Mouse (Mus musculus) brown adipose tissue, adult 24 weeks (tissue): ENCODE measurements around the gene Wrap53. TPM values are rescaled to one million over a fixed set of nuclear protein-coding genes. Genes with fewer than 3 reads are reported as not detected.

Experiments
- H3K27ac ChIP-seq: fragments of 200-500 bp; replicated peaks from 2 replicates; pipeline ENCODE4 v1.5.1; 2012; ENCODE audit warnings: low read depth, mild to moderate bottlenecking, low read length
- H3K4me1 ChIP-seq: fragments of 200-500 bp; 2 replicates; pipeline ENCODE4 v1.6.1; 2012; ENCODE audit warnings: low read length, mixed read lengths; ENCODE audit not compliant: control insufficient read depth, insufficient read depth, insufficient read length
- H3K4me3 ChIP-seq: fragments of 200-500 bp; 2 replicates; pipeline ENCODE4 v1.5.1; 2012; ENCODE audit warnings: low read depth, mild to moderate bottlenecking, low read length, moderate library complexity; ENCODE audit not compliant: insufficient read depth
- polyA plus RNA-seq: library from polyadenylated mRNA; stranded (reverse); fragments of >200 nt; gene quantifications from 2 replicates; pipeline ENCODE4 v1.2.4, GENCODE M21; 2012; ENCODE audit not compliant: missing spikeins, insufficient read depth, insufficient read length

Gene Wrap53
- polyA plus RNA-seq, 1 experiment, result 10.9 TPM

DNA sequence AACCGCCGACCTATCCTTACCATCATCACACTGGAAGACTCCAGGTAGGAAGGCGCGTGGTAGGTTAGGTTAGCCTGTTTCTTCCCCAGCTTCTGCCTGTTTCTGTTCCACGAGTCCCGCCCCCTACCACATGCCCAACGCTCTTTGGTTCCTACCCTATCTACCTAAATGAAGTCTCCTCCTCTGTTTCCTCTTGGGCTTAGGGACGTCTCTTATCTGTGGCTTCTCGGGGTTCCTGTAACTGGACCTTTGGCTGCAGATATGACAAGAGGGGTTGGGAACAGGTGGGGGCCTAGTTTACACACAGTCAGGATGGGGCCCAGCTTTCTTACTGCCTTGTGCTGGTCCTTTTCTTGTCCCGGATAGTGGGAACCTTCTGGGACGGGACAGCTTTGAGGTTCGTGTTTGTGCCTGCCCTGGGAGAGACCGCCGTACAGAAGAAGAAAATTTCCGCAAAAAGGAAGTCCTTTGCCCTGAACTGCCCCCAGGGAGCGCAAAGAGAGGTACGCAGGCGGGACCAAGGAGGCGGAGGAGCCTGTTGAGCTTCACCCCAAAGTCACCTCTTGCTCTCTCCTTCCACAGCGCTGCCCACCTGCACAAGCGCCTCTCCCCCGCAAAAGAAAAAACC is 9.3 kb upstream of the Wrap53 start:
- Histone ChIP-seq H3K4me3 (no peak overlapping the region), H3K27ac (no peak overlapping the region), H3K4me1 (no peaks in the 10 kb centered on the region)

DNA sequence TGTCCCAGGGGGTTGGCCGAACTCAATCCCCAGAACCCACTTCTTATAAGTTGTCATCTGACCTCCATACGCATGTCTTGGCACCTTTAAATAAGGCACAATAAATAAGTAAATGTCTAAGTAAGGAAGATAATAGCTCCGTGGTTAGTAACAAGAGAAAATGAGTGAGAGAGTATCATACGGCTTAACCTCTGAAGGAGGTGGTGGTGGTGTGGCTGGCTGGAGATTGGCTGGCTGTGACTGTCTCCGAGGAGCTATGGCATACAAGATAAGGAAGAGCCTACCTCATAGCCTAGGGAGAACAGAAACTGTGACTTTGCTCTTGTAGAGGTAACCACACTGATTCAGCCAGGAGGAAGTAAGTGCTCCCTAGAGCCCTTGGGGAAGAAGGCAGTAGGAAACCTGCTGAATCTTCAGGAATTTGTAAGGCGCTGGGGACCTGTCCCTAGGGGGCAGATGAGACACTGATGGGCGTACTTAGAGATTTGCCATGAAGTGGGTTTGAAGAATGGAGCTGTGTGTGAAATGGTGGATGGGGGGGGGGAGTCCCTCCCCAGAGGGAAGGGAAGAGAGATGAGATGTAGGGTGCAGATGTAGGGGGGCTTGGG is 5.8 kb upstream of the Wrap53 start:
- peaks cover 5% of the 10 kb centered on the region for H3K4me1 ChIP-seq
- no peak overlapping the region for H3K27ac ChIP-seq
- no peak overlapping the region for H3K4me3 ChIP-seq

DNA sequence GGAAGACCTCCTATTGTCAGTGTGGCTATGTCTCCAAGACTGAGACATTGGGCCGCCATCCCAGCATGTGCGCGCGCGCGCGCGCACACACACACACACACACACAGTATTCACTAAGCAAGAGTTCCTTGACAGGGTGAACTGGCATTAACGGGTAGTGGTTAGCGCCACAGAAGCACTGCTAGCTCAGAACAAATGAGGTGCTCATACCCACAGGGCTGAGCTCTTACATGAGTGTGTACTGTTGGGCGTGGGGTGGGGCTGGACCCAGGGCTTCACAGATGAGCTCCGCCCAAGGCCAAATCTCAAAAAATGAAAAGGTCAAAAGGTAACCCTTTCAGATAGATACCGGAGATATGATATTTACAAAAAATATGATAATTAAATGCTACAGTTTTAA is 4.9 kb upstream of the Wrap53 start:
- Histone ChIP-seq H3K4me1 (peaks cover 5% of the 10 kb centered on the region), H3K27ac (no peak overlapping the region), H3K4me3 (no peak overlapping the region)

DNA sequence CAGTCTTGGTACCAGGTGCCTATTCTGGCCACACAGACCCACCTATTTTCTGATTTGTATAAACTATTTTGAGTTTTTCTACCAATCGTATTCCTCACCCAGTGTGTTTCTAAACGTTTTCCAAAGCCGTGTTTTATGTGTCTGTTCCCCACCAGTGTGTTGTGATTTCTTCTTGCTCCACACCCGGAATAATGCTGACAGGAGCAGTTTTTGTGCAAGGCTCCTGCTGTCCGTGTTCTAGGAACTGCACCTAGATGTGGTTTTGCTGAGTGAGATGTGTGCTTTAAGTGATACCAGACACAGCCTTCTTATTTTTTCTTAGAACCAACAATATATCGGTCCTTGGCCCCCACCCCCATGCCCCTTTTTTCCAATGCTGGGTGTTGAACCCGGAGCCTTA is 4.0 kb upstream of the Wrap53 start:
- no peak overlapping the region for H3K27ac ChIP-seq
- no peak overlapping the region for H3K4me3 ChIP-seq
- peaks cover 5% of the 10 kb centered on the region for H3K4me1 ChIP-seq

DNA sequence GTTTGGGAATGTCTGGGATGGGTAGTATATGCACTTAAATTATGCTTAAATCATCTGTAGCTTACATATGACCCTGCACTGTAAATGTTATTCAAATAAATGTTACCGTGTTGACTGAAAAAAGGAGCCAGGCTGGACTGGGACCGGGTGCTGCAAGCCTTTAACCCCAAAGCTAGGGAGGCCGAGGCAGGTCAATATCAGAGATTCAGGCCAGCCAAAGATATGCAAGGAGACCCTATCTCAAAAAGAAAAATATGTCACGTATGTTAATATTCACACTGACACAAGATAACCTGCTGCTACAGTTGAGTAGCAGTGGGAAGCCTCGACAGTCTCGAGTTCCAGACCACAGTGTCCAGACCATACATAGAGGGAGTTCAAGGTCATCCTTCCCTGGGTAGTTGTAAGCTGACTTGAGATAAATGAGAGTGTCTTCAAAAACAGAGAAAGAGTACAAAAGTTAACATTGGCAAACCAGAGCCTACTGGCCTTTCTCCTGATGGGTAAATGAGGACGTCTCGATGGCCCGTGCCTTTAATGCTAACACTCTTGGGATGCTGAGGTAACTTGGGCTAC is 2.3 kb upstream of the Wrap53 start:
- Histone ChIP-seq H3K4me3 (0 out of 2 replicates have a peak overlapping the region, but pooled peaks have one; percentile 2), H3K27ac (peak overlapping the region; percentile 7; the same call in 1 of the 2 replicates), H3K4me1 (peaks cover 5% of the 10 kb centered on the region)

DNA sequence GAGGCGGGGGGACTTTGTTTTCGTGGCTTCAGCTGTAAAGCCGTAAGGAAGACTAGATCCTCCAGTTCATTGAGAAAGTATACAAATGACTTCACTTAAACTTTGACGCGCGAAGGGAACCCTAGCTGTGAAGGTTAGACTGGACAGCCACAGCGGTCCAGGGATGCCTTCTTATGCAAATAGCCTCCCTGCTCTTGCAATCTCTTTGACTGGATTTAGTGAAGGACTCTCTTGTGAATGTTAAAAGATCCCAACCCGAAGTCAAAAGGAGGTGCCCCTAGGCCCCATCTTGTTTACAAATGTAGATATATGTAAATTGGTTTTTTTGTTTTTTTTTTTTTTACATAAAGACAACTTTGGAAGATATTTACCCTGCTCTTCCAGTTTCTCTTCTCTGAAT is 1.8 kb upstream of the Wrap53 start:
- Histone ChIP-seq H3K4me1 (peaks cover 5% of the 10 kb centered on the region), H3K27ac (peak overlapping the region; percentile 51), H3K4me3 (peak overlapping the region; percentile 89)

DNA sequence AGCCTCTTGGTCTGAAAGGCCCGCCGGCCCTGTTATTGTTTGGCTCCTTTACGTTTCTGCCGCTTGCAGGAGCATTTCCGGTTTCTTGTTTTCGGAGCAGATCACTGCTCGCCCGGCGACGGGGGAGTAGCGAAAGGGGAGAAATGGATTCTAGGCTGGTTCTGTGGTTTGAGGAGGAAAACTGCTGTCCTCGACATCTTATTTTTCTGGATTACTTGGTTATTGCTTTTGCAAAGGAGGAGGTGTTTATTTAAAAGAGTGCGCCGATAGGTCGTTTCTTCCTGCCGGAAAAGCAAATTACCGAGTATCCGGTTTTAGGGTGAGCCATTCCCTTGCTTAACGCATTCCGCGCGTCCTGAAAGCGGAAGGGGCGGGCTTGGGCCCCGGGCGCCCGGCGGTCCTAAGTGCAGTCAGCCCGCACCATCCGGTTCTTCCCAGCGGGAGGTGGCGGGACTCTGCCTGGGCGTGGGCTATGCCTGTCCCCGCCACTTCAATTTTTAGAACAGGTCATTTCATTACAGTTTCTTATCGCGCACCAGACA is 1.2 kb upstream of the Wrap53 start:
- Histone ChIP-seq H3K4me3 (peak overlapping the region; percentile 89), H3K27ac (peak overlapping the region; percentile 97), H3K4me1 (peaks cover 5% of the 10 kb centered on the region)

DNA sequence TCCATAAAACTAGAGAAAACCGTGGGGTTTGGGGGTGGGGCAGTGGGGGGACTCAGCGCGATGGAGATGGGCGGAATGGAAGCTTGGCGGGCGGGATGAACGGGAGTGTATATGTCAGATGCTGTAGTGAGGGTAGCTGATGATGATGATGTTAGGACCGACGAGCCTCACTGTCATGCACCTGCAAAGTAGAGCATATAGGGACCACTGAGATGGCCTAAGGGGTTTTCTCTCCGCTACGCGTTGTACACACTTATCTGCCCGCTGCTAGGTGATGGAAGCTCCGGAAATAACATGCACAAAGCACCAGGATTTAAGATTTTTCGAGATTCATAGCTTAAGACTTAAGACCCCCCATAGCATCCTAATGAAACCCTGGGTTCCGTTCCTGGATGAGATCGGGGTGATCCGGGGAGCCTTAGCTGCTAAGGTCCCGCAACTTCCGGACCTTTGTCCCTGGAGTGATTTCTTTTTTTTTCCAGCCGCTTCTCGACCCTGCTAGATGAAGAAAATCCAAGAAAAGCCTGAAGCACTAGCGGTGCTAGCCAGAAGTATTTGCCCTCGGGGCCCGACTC is 604 bp upstream of the Wrap53 start:
- peaks cover 5% of the 10 kb centered on the region for H3K4me1 ChIP-seq
- peak overlapping the region; percentile 97 for H3K27ac ChIP-seq
- peak overlapping the region; percentile 89 for H3K4me3 ChIP-seq

DNA sequence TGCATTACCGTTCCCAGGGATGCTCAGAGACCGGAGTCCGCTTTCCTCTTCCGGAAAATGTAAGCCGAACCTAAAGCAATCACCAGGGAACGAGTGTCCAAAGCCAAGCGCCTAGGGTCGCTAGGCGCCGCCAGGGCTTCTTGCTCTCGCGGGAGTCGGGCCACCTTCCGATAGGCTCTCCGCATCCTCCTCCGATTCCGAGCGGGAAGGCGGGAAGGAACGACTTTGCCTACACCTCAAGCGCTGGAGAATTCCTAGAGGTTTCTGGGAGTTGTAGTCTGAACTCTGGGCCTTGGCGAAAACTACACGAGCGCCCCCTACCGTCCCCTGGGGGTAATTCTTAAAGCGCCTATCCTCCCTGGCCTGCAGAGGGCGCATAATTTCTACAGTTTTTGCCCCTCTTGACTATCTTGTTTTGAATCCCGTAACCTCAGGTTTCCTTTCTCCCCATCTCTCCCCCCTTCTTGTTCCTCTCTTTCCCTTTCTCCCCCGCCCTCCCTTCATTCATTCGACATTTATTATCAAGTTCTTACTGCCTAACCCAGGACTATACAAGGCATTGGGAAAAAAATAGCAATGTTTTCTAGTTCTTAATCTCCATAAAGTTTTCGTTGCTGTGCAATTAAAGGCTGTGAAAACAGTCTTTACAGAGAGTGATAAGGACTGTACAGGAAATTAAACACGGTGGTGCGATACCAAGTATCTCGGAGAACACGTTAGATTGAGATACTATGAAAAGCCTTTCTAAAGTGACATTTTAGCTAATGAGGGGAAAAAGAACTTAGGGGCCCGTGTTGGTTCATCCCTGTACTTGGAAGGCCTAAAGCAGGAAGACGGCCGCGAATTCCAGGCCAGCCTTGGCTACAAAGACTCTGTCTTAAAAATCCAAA is 682 bp downstream of the Wrap53 start:
- Histone ChIP-seq H3K4me3 (peak overlapping the region; percentile 89), H3K4me1 (peaks cover 5% of the 10 kb centered on the region)

DNA sequence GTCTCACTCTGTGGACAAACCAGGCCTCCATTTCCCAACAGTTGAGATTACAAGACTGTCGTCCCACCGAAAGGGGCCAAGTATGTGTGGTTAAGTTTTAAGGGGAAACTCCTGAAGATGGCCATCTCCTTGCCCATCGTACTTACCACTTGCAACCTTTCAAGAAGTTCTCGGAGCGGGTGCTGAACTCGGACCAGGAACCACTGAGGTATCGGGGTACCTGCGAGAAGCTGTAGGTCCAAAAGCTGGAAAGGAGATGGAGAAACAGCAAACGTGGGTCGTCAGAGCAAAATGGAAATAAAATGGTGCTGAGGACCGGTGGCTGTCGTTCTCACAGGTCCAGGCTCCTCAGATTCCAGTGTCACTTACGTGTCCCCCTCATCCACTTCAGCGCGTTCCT is 1.8 kb downstream of the Wrap53 start:
- peaks cover 5% of the 10 kb centered on the region for H3K4me1 ChIP-seq
- peak overlapping the region; percentile 86 for H3K4me3 ChIP-seq
- no peak overlapping the region for H3K27ac ChIP-seq

More for the DNA sequence above, 682 bp downstream of the Wrap53 start:
- H3K27ac ChIP-seq, result peak overlapping the region; percentile 89

DNA sequence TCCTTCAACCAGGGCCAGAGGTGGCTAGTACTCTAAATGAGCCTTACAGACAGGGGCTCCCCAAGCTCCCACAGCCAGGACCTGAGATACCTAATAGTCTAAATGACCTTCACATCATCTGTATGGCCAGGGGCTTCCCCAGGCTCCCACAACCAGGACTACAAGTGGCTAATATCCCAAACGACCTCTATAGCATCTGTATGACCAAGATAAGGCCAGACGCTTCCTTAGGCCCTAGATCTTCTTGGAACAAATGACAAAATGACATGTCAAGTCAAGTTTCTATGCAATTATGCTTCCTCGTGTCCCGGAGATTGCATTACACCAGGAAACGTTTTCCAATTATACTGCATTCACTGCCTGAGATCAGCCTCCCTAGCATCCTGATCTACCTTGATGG is 3.7 kb downstream of the Wrap53 start:
- Histone ChIP-seq H3K27ac (no peak overlapping the region), H3K4me1 (no peaks in the 10 kb centered on the region), H3K4me3 (no peak overlapping the region)

DNA sequence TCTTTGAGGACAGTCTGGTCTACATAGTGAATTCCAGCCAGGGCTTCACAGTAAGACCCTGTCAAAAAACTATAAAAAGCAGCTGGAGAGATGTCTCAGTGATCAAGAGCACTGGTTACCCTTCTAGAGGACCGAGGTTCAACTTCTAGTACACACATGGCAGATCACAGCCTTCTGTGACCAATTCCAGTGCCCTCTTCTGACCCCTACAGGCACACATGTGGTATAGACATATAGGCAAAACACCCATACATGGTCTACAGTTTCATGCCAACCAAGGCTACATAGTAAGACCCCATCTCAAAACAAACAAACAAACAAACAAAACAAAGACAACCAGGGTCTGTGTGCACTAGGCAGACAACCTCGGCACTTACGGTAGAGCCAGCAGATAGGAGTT is 4.8 kb downstream of the Wrap53 start:
- H3K4me1 ChIP-seq, result no peaks in the 10 kb centered on the region
- H3K4me3 ChIP-seq, result no peak overlapping the region
- no peak overlapping the region for H3K27ac ChIP-seq

DNA sequence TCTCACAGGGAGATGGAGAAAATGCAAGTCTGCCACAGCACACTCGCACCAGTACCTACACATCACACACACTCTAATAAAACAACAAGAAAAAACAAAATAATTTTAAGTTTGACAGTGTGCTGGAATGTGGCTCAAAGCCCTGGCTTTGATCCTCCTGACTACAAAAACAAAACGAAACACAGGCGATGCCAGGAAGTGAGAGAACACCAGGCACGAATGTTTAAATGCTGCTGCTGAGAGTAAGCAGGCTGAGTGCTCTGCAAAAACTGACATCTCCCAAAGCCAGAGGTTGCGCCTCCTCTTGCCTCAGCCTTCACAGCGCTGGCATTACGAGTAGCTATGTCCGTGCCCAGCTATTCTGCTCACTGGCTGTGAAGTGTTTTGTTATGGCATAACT is 14.9 kb downstream of the Wrap53 start:
- no peak overlapping the region for H3K27ac ChIP-seq
- H3K4me1 ChIP-seq, result no peaks in the 10 kb centered on the region; the same call in 1 of the 2 replicates
- no peak overlapping the region for H3K4me3 ChIP-seq

DNA sequence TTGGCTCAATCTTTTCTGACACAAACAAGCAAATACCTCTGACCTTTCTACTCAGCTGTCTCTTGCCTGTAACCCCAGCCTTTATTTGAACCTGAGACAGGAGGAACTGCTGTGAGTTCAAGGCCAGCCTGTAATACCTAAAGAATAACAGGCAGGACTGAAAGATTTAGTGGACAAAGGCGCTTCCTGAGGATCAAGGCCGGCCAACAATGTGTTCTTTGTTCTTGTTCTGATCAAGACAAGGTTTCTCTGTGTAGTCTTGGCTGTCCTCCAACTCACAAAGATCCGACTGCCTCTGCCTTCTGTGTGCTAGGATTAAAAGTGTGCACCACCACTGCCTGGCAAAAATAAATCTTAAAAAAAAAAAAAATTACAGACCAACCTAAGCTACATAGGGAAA is 15.7 kb downstream of the Wrap53 start:
- Histone ChIP-seq H3K27ac (no peak overlapping the region), H3K4me3 (no peak overlapping the region), H3K4me1 (no peaks in the 10 kb centered on the region; the same call in 1 of the 2 replicates)

DNA sequence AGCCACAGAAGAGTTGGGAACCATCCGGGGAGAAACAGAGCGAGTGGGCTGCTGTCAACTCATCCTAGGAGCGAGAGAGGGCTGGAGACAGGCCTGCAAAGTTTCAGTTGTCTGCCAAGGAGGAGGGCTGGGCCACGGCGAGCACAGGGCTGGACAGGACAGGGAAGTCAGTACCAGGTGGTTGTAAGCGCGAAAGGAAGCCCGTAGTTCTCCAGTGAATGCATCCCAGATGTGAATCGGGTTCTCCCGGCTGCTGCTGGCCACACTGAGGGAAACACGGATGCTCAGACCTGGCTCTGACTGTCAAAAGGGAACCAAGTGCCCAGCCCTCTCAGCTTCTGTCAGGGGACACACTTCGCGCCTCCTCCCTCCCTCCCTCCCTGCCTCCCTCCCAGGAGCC is 16.7 kb downstream of the Wrap53 start:
- Histone ChIP-seq H3K27ac (no peak overlapping the region), H3K4me1 (no peaks in the 10 kb centered on the region; the same call in 1 of the 2 replicates), H3K4me3 (no peak overlapping the region)
